Mouse (Mus musculus) MEL (cell line): Measurements from ENCODE around the gene Eef2. TPM values are rescaled to one million over a fixed set of nuclear protein-coding genes. Genes with fewer than 3 reads are reported as not detected.
A peak's percentile ranks its signal among the peaks of the same experiment; 100 is the strongest.

Experiments used
- DNase-seq: peaks from one replicate; pipeline ENCODE4 v3.0.0; 2011; ENCODE audit warnings: low read depth, low spot score
- H3K27ac ChIP-seq: 2 replicates; pipeline ENCODE4 v1.5.1; 2012; ENCODE audit warnings: low read depth, mild to moderate bottlenecking, control low read depth, low read length, moderate library complexity; ENCODE audit not compliant: control insufficient read depth
- H3K27me3 ChIP-seq, 2 experiments: fragments of 150-350 bp in 1 of 2; sonication (generic) in 1 of 2; 2 replicates each; pipeline ENCODE4 v1.6.1; 2012; ENCODE audit warnings: low read length in 2 of 2, mild to moderate bottlenecking in 2 of 2, improper control_type of control experiment in 1 of 2, moderate library complexity in 1 of 2; ENCODE audit not compliant: insufficient read depth in 2 of 2, control insufficient read depth in 1 of 2
- H3K36me3 ChIP-seq, 2 experiments: 2 replicates each; pipeline ENCODE4 v1.6.1; 2012 to 2014; ENCODE audit warnings: low read length in 2 of 2, improper control_type of control experiment in 1 of 2, inconsistent platforms in 1 of 2, mild to moderate bottlenecking in 1 of 2; ENCODE audit not compliant: insufficient read depth in 2 of 2, control insufficient read depth in 1 of 2
- H3K4me1 ChIP-seq, 2 experiments: fragments of 150-350 bp in 1 of 2; sonication (generic) in 1 of 2; 2 replicates each; pipeline ENCODE4 v1.6.1; 2012; ENCODE audit warnings: low read length in 2 of 2, improper control_type of control experiment in 1 of 2, mild to moderate bottlenecking in 1 of 2; ENCODE audit not compliant: insufficient read depth in 2 of 2, control insufficient read depth in 1 of 2
- H3K4me3 ChIP-seq, 2 experiments: fragments of 150-350 bp in 1 of 2; sonication (generic) in 1 of 2; 2 replicates each; pipeline ENCODE4 v1.5.1; 2012; ENCODE audit warnings: low read depth in 2 of 2, low read length in 2 of 2, mild to moderate bottlenecking in 2 of 2, moderate library complexity in 2 of 2, control low read depth in 1 of 2, improper control_type of control experiment in 1 of 2; ENCODE audit not compliant: control insufficient read depth in 1 of 2, insufficient read depth in 1 of 2
- H3K79me2 ChIP-seq: 2 replicates; pipeline ENCODE4 v1.6.1; 2012; ENCODE audit warnings: mild to moderate bottlenecking, low read length, moderate library complexity; ENCODE audit not compliant: control insufficient read depth, poor library complexity, insufficient read depth
- H3K9ac ChIP-seq: 2 replicates; pipeline ENCODE4 v1.6.1; 2012; ENCODE audit warnings: low read depth, mild to moderate bottlenecking, control low read depth, low read length, moderate library complexity; ENCODE audit not compliant: control insufficient read depth, poor library complexity, severe bottlenecking
- H3K9me3 ChIP-seq: fragments of 150-350 bp; sonication (generic); replicated peaks from 2 replicates; pipeline ENCODE4 v1.6.1; 2012; ENCODE audit warnings: mild to moderate bottlenecking, low read length, improper control_type of control experiment, moderate library complexity; ENCODE audit not compliant: insufficient read depth
- BHLHE40 ChIP-seq: IDR thresholded peaks from 2 replicates; pipeline ENCODE4 v1.6.1; 2012; ENCODE audit warnings: low read depth, mild to moderate bottlenecking, inconsistent platforms, low read length, improper control_type of control experiment, borderline replicate concordance
- CHD1 ChIP-seq: IDR thresholded peaks from 2 replicates; pipeline ENCODE4 v1.6.1; 2012; ENCODE audit warnings: low read depth, mild to moderate bottlenecking, inconsistent platforms, low read length, improper control_type of control experiment
- CHD2 ChIP-seq: IDR thresholded peaks from 2 replicates; pipeline ENCODE4 v1.6.1; 2011; ENCODE audit warnings: low read length, improper control_type of control experiment
- CTCF ChIP-seq, 3 experiments: IDR thresholded peaks in 2 of 3; conservative IDR thresholded peaks in 1 of 3; 2 replicates each; pipeline ENCODE4 v1.5.1; 2011 to 2012; ENCODE audit warnings: low read length in 3 of 3, low read depth in 2 of 3, mild to moderate bottlenecking in 2 of 3, improper control_type of control experiment in 1 of 3, inconsistent platforms in 1 of 3, mixed read lengths in 1 of 3, moderate library complexity in 1 of 3; ENCODE audit not compliant: control insufficient read depth in 1 of 3, insufficient read depth in 1 of 3, poor library complexity in 1 of 3, severe bottlenecking in 1 of 3
- ELF1 ChIP-seq: IDR thresholded peaks from 2 replicates; pipeline ENCODE4 v1.6.1; 2014; ENCODE audit warnings: low read depth, mild to moderate bottlenecking, inconsistent platforms, low read length, improper control_type of control experiment, moderate library complexity
- EP300 ChIP-seq, 2 experiments: IDR thresholded peaks; 2 replicates each; pipeline ENCODE4 v1.6.1; 2011; ENCODE audit warnings: improper control_type of control experiment in 2 of 2, low read length in 2 of 2, low read depth in 1 of 2, mild to moderate bottlenecking in 1 of 2
- ETS1 ChIP-seq: IDR thresholded peaks from 2 replicates; pipeline ENCODE4 v1.6.1; 2012; ENCODE audit warnings: low read depth, mild to moderate bottlenecking, inconsistent platforms, low read length, improper control_type of control experiment, moderate library complexity
- GABPA ChIP-seq: IDR thresholded peaks from 2 replicates; pipeline ENCODE4 v1.6.1; 2012; ENCODE audit warnings: low read depth, mild to moderate bottlenecking, inconsistent platforms, low read length, improper control_type of control experiment, moderate library complexity
- HCFC1 ChIP-seq: IDR thresholded peaks from 2 replicates; pipeline ENCODE4 v1.6.1; 2012; ENCODE audit warnings: low read depth, mild to moderate bottlenecking, inconsistent platforms, low read length, improper control_type of control experiment, moderate library complexity
- KAT2A ChIP-seq: conservative IDR thresholded peaks from 2 replicates; pipeline ENCODE4 v1.6.1; 2012; ENCODE audit warnings: low read depth, low read length, improper control_type of control experiment, inconsistent platforms
- MAX ChIP-seq: IDR thresholded peaks from 2 replicates; pipeline ENCODE4 v1.6.1; 2011; ENCODE audit warnings: low read length, improper control_type of control experiment
- MAZ ChIP-seq: IDR thresholded peaks from 2 replicates; pipeline ENCODE4 v1.6.1; 2012; ENCODE audit warnings: low read depth, mild to moderate bottlenecking, inconsistent platforms, low read length, improper control_type of control experiment
- MEF2A ChIP-seq: IDR thresholded peaks from 2 replicates; pipeline ENCODE4 v1.6.1; 2014; ENCODE audit warnings: low read depth, mild to moderate bottlenecking, inconsistent platforms, low read length, improper control_type of control experiment; ENCODE audit not compliant: poor library complexity, insufficient replicate concordance, severe bottlenecking; ENCODE audit errors: extremely low read depth
- MXI1 ChIP-seq: IDR thresholded peaks from 2 replicates; pipeline ENCODE4 v1.6.1; 2011; ENCODE audit warnings: mild to moderate bottlenecking, low read depth, low read length, improper control_type of control experiment
- MYC ChIP-seq: IDR thresholded peaks from 2 replicates; pipeline ENCODE4 v1.6.1; 2011; ENCODE audit warnings: low read depth, mild to moderate bottlenecking, low read length, improper control_type of control experiment, moderate library complexity
- NELFE ChIP-seq: IDR thresholded peaks from 2 replicates; pipeline ENCODE4 v1.6.1; 2011; ENCODE audit warnings: low read depth, low read length, improper control_type of control experiment
- NRF1 ChIP-seq: IDR thresholded peaks from 2 replicates; pipeline ENCODE4 v1.6.1; 2014; ENCODE audit warnings: low read depth, mild to moderate bottlenecking, inconsistent platforms, low read length, improper control_type of control experiment, moderate library complexity; ENCODE audit not compliant: poor library complexity, insufficient read depth, severe bottlenecking
- POLR2A ChIP-seq, 2 experiments: IDR thresholded peaks; 2 replicates each; pipeline ENCODE4 v1.6.1; 2011 to 2012; ENCODE audit warnings: low read length in 2 of 2, mild to moderate bottlenecking in 2 of 2, control low read depth in 1 of 2, improper control_type of control experiment in 1 of 2, low read depth in 1 of 2, moderate library complexity in 1 of 2; ENCODE audit not compliant: control insufficient read depth in 1 of 2, insufficient read depth in 1 of 2, poor library complexity in 1 of 2
- POLR2AphosphoS2 ChIP-seq: IDR thresholded peaks from 2 replicates; pipeline ENCODE4 v1.6.1; 2011; ENCODE audit warnings: low read length, improper control_type of control experiment
- POLR2AphosphoS5 ChIP-seq: IDR thresholded peaks from 2 replicates; pipeline ENCODE4 v1.6.1; 2012; ENCODE audit warnings: low read depth, borderline replicate concordance, mild to moderate bottlenecking, inconsistent platforms, low read length, moderate library complexity, mixed read lengths
- RAD21 ChIP-seq: IDR thresholded peaks from 2 replicates; pipeline ENCODE4 v1.6.1; 2011; ENCODE audit warnings: mild to moderate bottlenecking, low read depth, low read length, improper control_type of control experiment
- RCOR1 ChIP-seq: IDR thresholded peaks from 2 replicates; pipeline ENCODE4 v1.6.1; 2012; ENCODE audit warnings: low read depth, mild to moderate bottlenecking, inconsistent platforms, low read length, improper control_type of control experiment
- SIN3A ChIP-seq: IDR thresholded peaks from 2 replicates; pipeline ENCODE4 v1.6.1; 2012; ENCODE audit warnings: low read length, improper control_type of control experiment, inconsistent platforms
- SMC3 ChIP-seq: IDR thresholded peaks from 2 replicates; pipeline ENCODE4 v1.6.1; 2011; ENCODE audit warnings: low read depth, low read length, improper control_type of control experiment
- TBP ChIP-seq: IDR thresholded peaks from 2 replicates; pipeline ENCODE4 v1.8.0; 2011; ENCODE audit warnings: low read depth, low read length, improper control_type of control experiment
- TCF12 ChIP-seq: IDR thresholded peaks from 2 replicates; pipeline ENCODE4 v1.6.1; 2014; ENCODE audit warnings: low read depth, mild to moderate bottlenecking, inconsistent platforms, low read length, improper control_type of control experiment, moderate library complexity
- USF1 ChIP-seq: IDR thresholded peaks from 2 replicates; pipeline ENCODE4 v1.6.1; 2014; ENCODE audit warnings: low read depth, mild to moderate bottlenecking, inconsistent platforms, low read length, improper control_type of control experiment, moderate library complexity
- USF2 ChIP-seq, 2 experiments: IDR thresholded peaks; 2 replicates each; pipeline ENCODE4 v1.6.1; 2011 to 2012; ENCODE audit warnings: improper control_type of control experiment in 2 of 2, low read length in 2 of 2, borderline replicate concordance in 1 of 2, inconsistent platforms in 1 of 2, low read depth in 1 of 2, mild to moderate bottlenecking in 1 of 2; ENCODE audit not compliant: insufficient read depth in 1 of 2
- ZC3H11A ChIP-seq: IDR thresholded peaks from 2 replicates; pipeline ENCODE4 v1.6.1; 2012; ENCODE audit warnings: low read depth, mild to moderate bottlenecking, inconsistent platforms, low read length, improper control_type of control experiment
- ZKSCAN1 ChIP-seq: IDR thresholded peaks from 2 replicates; pipeline ENCODE4 v1.6.1; 2012; ENCODE audit warnings: low read depth, mild to moderate bottlenecking, inconsistent platforms, low read length, improper control_type of control experiment, moderate library complexity
- ZMIZ1 ChIP-seq: IDR thresholded peaks from 2 replicates; pipeline ENCODE4 v1.6.1; 2012; ENCODE audit warnings: low read depth, mild to moderate bottlenecking, inconsistent platforms, low read length, improper control_type of control experiment, moderate library complexity
- ZNF384 ChIP-seq: IDR thresholded peaks from 2 replicates; pipeline ENCODE4 v1.6.1; 2012; ENCODE audit warnings: low read depth, mild to moderate bottlenecking, inconsistent platforms, low read length, improper control_type of control experiment
- polyA plus RNA-seq, 2 experiments: library from polyadenylated mRNA; stranded (reverse) in 1 of 2; unstranded in 1 of 2; fragments of >175 nt in 1 of 2; fragments of >200 nt in 1 of 2; gene quantifications; 2 replicates each; pipeline versions ENCODE4 v1.2.1 to v1.2.4; 2012; ENCODE audit warnings: low replicate concordance in 2 of 2, low read depth in 1 of 2; ENCODE audit not compliant: insufficient read length in 2 of 2, insufficient read depth in 1 of 2, missing spikeins in 1 of 2
- total RNA-seq: library from RNA; depleted of rRNA; stranded (reverse); fragments of 300-350 nt; gene quantifications from 2 replicates; pipeline ENCODE4 v1.2.3, GENCODE M21; 2012

Eef2 gene
- total and polyA plus RNA-seq, 3 experiments = 2,863 to 4,586 (median 3,442) TPM

DNA sequence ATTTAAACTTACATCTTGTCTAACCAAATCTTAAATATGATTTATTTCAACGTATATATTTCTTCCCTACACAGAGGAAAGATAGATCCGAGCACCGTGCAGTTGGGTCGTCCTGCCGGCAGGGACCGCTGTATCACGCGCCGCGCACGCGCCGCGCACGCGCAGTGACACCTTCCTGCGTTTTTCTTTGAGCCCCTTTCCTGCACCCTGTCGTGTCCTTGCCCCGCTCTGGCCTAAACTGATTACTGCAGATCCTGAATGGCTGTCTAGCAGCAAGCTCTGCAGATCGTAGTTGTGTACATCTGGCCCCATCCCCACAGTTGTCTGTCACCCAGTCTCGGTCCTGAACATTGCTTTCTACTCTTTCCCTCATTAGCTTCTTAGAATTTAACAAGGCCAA is 3.3 kb upstream of the Eef2 start (continued):
- peak; percentile 69 for TF ChIP-seq TCF12
- peak; percentile 37; the same call in 1 of the 2 replicates for TF ChIP-seq ZNF384
- TF ChIP-seq RAD21 = no peak; the same call in 1 of the 2 replicates
- no peak for TF ChIP-seq ZC3H11A
- peak; percentile 91 for TF ChIP-seq MYC
- peak; percentile 76 for TF ChIP-seq ZMIZ1
- no peak for TF ChIP-seq USF2 (IDR thresholded peaks at IDR 0.05; ENCODE audit: borderline replicate concordance in 1 of 2, insufficient read depth in 1 of 2, low read depth in 1 of 2, low read length in 2 of 2)
- no peak for TF ChIP-seq CHD2
- TF ChIP-seq MAZ = no peak
- peak; percentile 67 for TF ChIP-seq USF1
- no peak for TF ChIP-seq POLR2AphosphoS5
- peak; percentile 71; the same call in 1 of the 2 replicates for TF ChIP-seq BHLHE40
- TF ChIP-seq SIN3A = peak; percentile 84
- TF ChIP-seq EP300 (IDR thresholded peaks at IDR 0.05; ENCODE audit: low read depth in 1 of 2, low read length in 2 of 2) = no peak

DNA sequence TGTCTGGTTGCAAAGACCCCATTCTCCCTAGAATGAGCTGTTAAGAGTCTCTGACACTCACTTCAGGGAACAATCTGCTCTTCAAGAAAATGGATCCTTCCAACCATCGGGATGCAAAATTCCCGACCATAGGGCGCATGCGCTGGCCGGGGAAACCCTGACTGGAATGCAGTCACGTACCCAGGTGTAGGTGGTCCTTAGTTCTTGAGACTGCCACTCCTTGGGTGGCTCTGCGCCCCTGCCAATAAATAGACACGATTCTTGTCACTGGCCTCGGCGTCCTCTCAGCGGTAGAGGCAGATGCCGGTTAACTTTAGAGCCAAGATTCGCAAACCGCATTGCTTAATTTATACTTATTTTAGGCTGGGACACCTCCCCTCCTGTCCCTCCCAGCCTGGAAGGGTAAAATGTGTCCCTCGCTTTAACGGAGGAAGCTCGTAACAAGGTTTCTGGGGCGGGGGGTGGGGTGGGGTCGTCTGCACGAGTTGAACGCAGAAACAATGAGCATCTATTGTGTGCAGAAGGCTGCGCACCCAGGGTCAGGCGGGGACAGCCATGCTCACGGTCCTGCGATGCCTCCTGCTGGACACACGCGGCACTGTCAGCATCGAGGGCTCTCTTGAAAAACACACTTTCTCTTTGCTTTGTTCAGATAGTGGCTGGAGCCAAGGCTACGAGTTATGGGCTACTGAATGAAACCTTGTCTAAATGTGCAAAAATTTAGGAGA is 1.6 kb upstream of the Eef2 start:
- H3K4me3 ChIP-seq = peak overlapping the region; percentile 58 to 66
- peak overlapping the region; percentile 59 for H3K9ac ChIP-seq
- H3K27ac ChIP-seq = peak overlapping the region; percentile 80
- TF ChIP-seq USF1 = no peak; the same call in 1 of the 2 replicates
- peak in 1 of 2 experiments; percentile 18; a peak in 1 of 4 replicates for TF ChIP-seq EP300 (IDR thresholded peaks at IDR 0.05; ENCODE audit: low read depth in 1 of 2, low read length in 2 of 2)
- no peak for TF ChIP-seq MEF2A
- TF ChIP-seq CTCF (IDR thresholded peaks at IDR 0.05 in 2 of 3, conservative IDR thresholded peaks at IDR 0.05 in 1 of 3; ENCODE audit: control insufficient read depth in 1 of 3, insufficient read depth in 1 of 3, low read depth in 2 of 3, low read length in 3 of 3, poor library complexity in 1 of 3, severe bottlenecking in 1 of 3) = peak; percentile 94 to 97 (median 95)
- no peak for TF ChIP-seq ZKSCAN1
- TF ChIP-seq TCF12 = no peak; the same call in 1 of the 2 replicates
- 0 out of 2 replicates have a peak, but pooled peaks have one; percentile 20 for TF ChIP-seq GABPA
- TF ChIP-seq BHLHE40 = 0 out of 2 replicates have a peak, but pooled peaks have one; percentile 25
- TF ChIP-seq NELFE = no peak
- TF ChIP-seq MXI1 = 0 out of 2 replicates have a peak, but pooled peaks have one; percentile 38
- TF ChIP-seq RCOR1 = 0 out of 2 replicates have a peak, but pooled peaks have one; percentile 20
- no peak for TF ChIP-seq CHD1
- no peak for TF ChIP-seq POLR2AphosphoS2
- TF ChIP-seq NRF1 = peak; percentile 57
- TF ChIP-seq POLR2A (IDR thresholded peaks at IDR 0.05; ENCODE audit: control insufficient read depth in 1 of 2, insufficient read depth in 1 of 2, low read depth in 1 of 2, low read length in 2 of 2, poor library complexity in 1 of 2) = peak in 1 of 2 experiments; percentile 25; a peak in 1 of 4 replicates
- 0 out of 2 replicates have a peak, but pooled peaks have one; percentile 40 for TF ChIP-seq ELF1
- TF ChIP-seq KAT2A = no peak
- TF ChIP-seq HCFC1 = peak; percentile 52; the same call in 1 of the 2 replicates
- peak; percentile 46; the same call in 1 of the 2 replicates for TF ChIP-seq TBP
- TF ChIP-seq SIN3A = peak; percentile 88
- peak; percentile 73; the same call in 1 of the 2 replicates for TF ChIP-seq MAX
- TF ChIP-seq ZC3H11A = peak; percentile 82
- TF ChIP-seq SMC3 = peak; percentile 91
- peak; percentile 64; the same call in 1 of the 2 replicates for TF ChIP-seq MYC
- no peak for TF ChIP-seq CHD2
- TF ChIP-seq ETS1 = peak; percentile 34; the same call in 1 of the 2 replicates

More for the DNA sequence above, 1.6 kb upstream of the Eef2 start:
- DNase-seq = peak; percentile 94
- Histone ChIP-seq H3K9me3 (no peaks in the 10 kb centered on the region), H3K36me3 (peaks cover 5 to 18% of the 10 kb centered on the region in 2 experiments), H3K79me2 (peaks cover 33% of the 10 kb centered on the region), H3K4me1 (peaks cover 0 to 28% of the 10 kb centered on the region in 2 experiments; a peak in 3 of 4 replicates), H3K27me3 (no peaks in the 10 kb centered on the region)
